Mouse (Mus musculus): Measurements from ENCODE around the gene Creb1. TPM values are rescaled to one million over a fixed set of nuclear protein-coding genes. Genes with fewer than 3 reads are reported as not detected.
"Not testable (repeated sequence)": the region's sequence is repeated elsewhere in the genome, so short reads cannot be mapped to it uniquely, and the experiment has no call there.

Gene Creb1
- polyA plus RNA-seq, 1 experiment from 2014 or later, result 18.7 TPM

GRCm38 (mm10) chr1:64546070-64546469, 13.6 kb downstream of the Creb1 start:
- Histone ChIP-seq H3K36me3 (peaks cover 10% of the 10 kb centered on the region; the same call in 1 of the 2 replicates), H3K27ac (replicated peaks) (no peak overlapping the region), H3K9ac (no peak overlapping the region), H3K4me1 (peaks cover 11% of the 10 kb centered on the region), H3K4me3 (no peak overlapping the region), H3K9me3 (no peaks in the 10 kb centered on the region), H3K4me2 (no peak overlapping the region), H3K27me3 (replicated peaks) (no peaks in the 10 kb centered on the region)
- WGBS, result 82% methylated on average over 3 of the region's 3 CpGs
- no peak for ATAC-seq (ENCODE audit: extremely low read depth, insufficient number of reproducible peaks, low FRiP score, low TSS enrichment)

- Histone ChIP-seq H3K36me3 (peaks cover 27% of the 10 kb centered on the region), H3K4me3 (no peak overlapping the region), H3K4me1 (peaks cover 11% of the 10 kb centered on the region), H3K9me3 (no peaks in the 10 kb centered on the region), H3K9ac (no peak overlapping the region), H3K27ac (replicated peaks) (no peak overlapping the region), H3K4me2 (no peak overlapping the region), H3K27me3 (replicated peaks) (no peaks in the 10 kb centered on the region)
- 80% methylated on average over 2 of the region's 2 CpGs for WGBS
- ATAC-seq (ENCODE audit: extremely low read depth, insufficient number of reproducible peaks, low FRiP score, low TSS enrichment), result no peak
These were observed 16.9 kb downstream of the Creb1 start for GRCm38 (mm10) chr1:64549380-64549779.

GRCm38 (mm10) chr1:64551908-64552307, 19.5 kb downstream of the Creb1 start:
- Histone ChIP-seq H3K4me2 (no peak overlapping the region), H3K4me1 (peaks cover 7% of the 10 kb centered on the region), H3K27me3 (replicated peaks) (no peaks in the 10 kb centered on the region), H3K27ac (replicated peaks) (no peak overlapping the region), H3K4me3 (no peak overlapping the region), H3K9ac (no peak overlapping the region), H3K9me3 (no peaks in the 10 kb centered on the region), H3K36me3 (peaks cover 46% of the 10 kb centered on the region)
- 31% methylated on average over 2 of the region's 2 CpGs for WGBS
- no peak for ATAC-seq (ENCODE audit: extremely low read depth, insufficient number of reproducible peaks, low FRiP score, low TSS enrichment)

GRCm38 (mm10) chr1:64560105-64560504, 27.7 kb downstream of the Creb1 start:
- no peak overlapping the region for H3K4me3 ChIP-seq
- H3K9me3 ChIP-seq, result no peaks in the 10 kb centered on the region
- no peaks in the 10 kb centered on the region for H3K4me1 ChIP-seq
- no peak for ATAC-seq (ENCODE audit: extremely low read depth, insufficient number of reproducible peaks, low FRiP score, low TSS enrichment)
- no peak overlapping the region for H3K4me2 ChIP-seq
- H3K9ac ChIP-seq, result no peak overlapping the region
- 76% methylated on average over 3 of the region's 3 CpGs for WGBS
- H3K36me3 ChIP-seq, result peaks cover 58% of the 10 kb centered on the region
- H3K27ac ChIP-seq (replicated peaks), result peak overlapping the region; percentile 48; the same call in 1 of the 2 replicates
- no peaks in the 10 kb centered on the region for H3K27me3 ChIP-seq (replicated peaks)

GRCm38 (mm10) chr1:64568206-64568605, 35.8 kb downstream of the Creb1 start:
- Histone ChIP-seq H3K27ac (replicated peaks) (no peak overlapping the region), H3K9ac (no peak overlapping the region), H3K27me3 (replicated peaks) (no peaks in the 10 kb centered on the region), H3K9me3 (no peaks in the 10 kb centered on the region), H3K4me3 (no peak overlapping the region), H3K4me1 (no peaks in the 10 kb centered on the region), H3K36me3 (peaks cover 69% of the 10 kb centered on the region), H3K4me2 (no peak overlapping the region)
- no peak for ATAC-seq (ENCODE audit: extremely low read depth, insufficient number of reproducible peaks, low FRiP score, low TSS enrichment)

GRCm38 (mm10) chr1:64576022-64576421, 43.6 kb downstream of the Creb1 start:
- 89% methylated on average over 7 of the region's 7 CpGs for WGBS
- no peak overlapping the region for H3K4me3 ChIP-seq

GRCm38 (mm10) chr1:64576732-64577131, 44.3 kb downstream of the Creb1 start:
- Histone ChIP-seq H3K4me3 (no peak overlapping the region), H3K27ac (replicated peaks) (no peak overlapping the region), H3K4me2 (no peak overlapping the region), H3K27me3 (replicated peaks) (no peaks in the 10 kb centered on the region), H3K4me1 (no peaks in the 10 kb centered on the region), H3K36me3 (peaks cover 77% of the 10 kb centered on the region), H3K9ac (no peak overlapping the region), H3K9me3 (no peaks in the 10 kb centered on the region)
- no peak for ATAC-seq (ENCODE audit: extremely low read depth, insufficient number of reproducible peaks, low FRiP score, low TSS enrichment)
- WGBS, result 80% methylated on average over 2 of the region's 2 CpGs

More at GRCm38 (mm10) chr1:64576022-64576421, 43.6 kb downstream of the Creb1 start:
- ATAC-seq (ENCODE audit: extremely low read depth, insufficient number of reproducible peaks, low FRiP score, low TSS enrichment), result no peak
- no peaks in the 10 kb centered on the region for H3K27me3 ChIP-seq (replicated peaks)
- H3K9me3 ChIP-seq, result no peaks in the 10 kb centered on the region
- H3K4me2 ChIP-seq, result no peak overlapping the region
- no peak overlapping the region for H3K27ac ChIP-seq (replicated peaks)
- H3K4me1 ChIP-seq, result no peaks in the 10 kb centered on the region
- no peak overlapping the region for H3K9ac ChIP-seq
- H3K36me3 ChIP-seq, result peaks cover 72% of the 10 kb centered on the region

- H3K9ac ChIP-seq; H3K9me3 ChIP-seq; H3K27me3 ChIP-seq (replicated peaks); H3K4me3 ChIP-seq; H3K4me2 ChIP-seq; H3K27ac ChIP-seq (replicated peaks); ATAC-seq (ENCODE audit: extremely low read depth, insufficient number of reproducible peaks, low FRiP score, low TSS enrichment); H3K4me1 ChIP-seq: not testable (repeated sequence)
- WGBS, result 64% methylated on average over 9 of the region's 9 CpGs
- peaks cover 79% of the 10 kb centered on the region for H3K36me3 ChIP-seq
These were observed 45.5 kb downstream of the Creb1 start for GRCm38 (mm10) chr1:64577911-64578310.

GRCm38 (mm10) chr1:64578801-64579200, 46.4 kb downstream of the Creb1 start:
- ATAC-seq (ENCODE audit: extremely low read depth, insufficient number of reproducible peaks, low FRiP score, low TSS enrichment), result no peak
- H3K9ac ChIP-seq, result no peak overlapping the region
- H3K36me3 ChIP-seq, result peaks cover 74% of the 10 kb centered on the region
- H3K4me1 ChIP-seq, result no peaks in the 10 kb centered on the region
- H3K9me3 ChIP-seq, result no peaks in the 10 kb centered on the region
- H3K4me3 ChIP-seq, result no peak overlapping the region
- H3K27ac ChIP-seq (replicated peaks), result no peak overlapping the region
- WGBS, result 86% methylated on average over 3 of the region's 3 CpGs
- H3K4me2 ChIP-seq, result no peak overlapping the region
- no peaks in the 10 kb centered on the region for H3K27me3 ChIP-seq (replicated peaks)

- Histone ChIP-seq H3K27me3 (replicated peaks) (no peaks in the 10 kb centered on the region), H3K9ac (no peak overlapping the region), H3K4me3 (no peak overlapping the region), H3K36me3 (peaks cover 45% of the 10 kb centered on the region), H3K4me1 (peaks cover 32% of the 10 kb centered on the region), H3K27ac (replicated peaks) (no peak overlapping the region), H3K4me2 (no peak overlapping the region), H3K9me3 (no peaks in the 10 kb centered on the region)
- no peak for ATAC-seq (ENCODE audit: extremely low read depth, insufficient number of reproducible peaks, low FRiP score, low TSS enrichment)
- 45% methylated on average over 5 of the region's 5 CpGs for WGBS
These were observed 66.5 kb downstream of the Creb1 start for GRCm38 (mm10) chr1:64598926-64599325.

- Histone ChIP-seq H3K9me3 (no peaks in the 10 kb centered on the region), H3K36me3 (peaks cover 52% of the 10 kb centered on the region), H3K27me3 (replicated peaks) (no peaks in the 10 kb centered on the region), H3K4me1 (peaks cover 26% of the 10 kb centered on the region), H3K4me3 (no peak overlapping the region), H3K4me2 (no peak overlapping the region), H3K27ac (replicated peaks) (no peak overlapping the region; the same call in 1 of the 2 replicates), H3K9ac (no peak overlapping the region)
- no peak for ATAC-seq (ENCODE audit: extremely low read depth, insufficient number of reproducible peaks, low FRiP score, low TSS enrichment)
- 83% methylated on average over 7 of the region's 7 CpGs for WGBS
These were observed 68.1 kb downstream of the Creb1 start for GRCm38 (mm10) chr1:64600413-64601077.

GRCm38 (mm10) chr1:64601242-64601842, 68.9 kb downstream of the Creb1 start:
- H3K9ac ChIP-seq, result no peak overlapping the region
- WGBS, result 73% methylated on average over 6 of the region's 6 CpGs
- no peaks in the 10 kb centered on the region for H3K27me3 ChIP-seq (replicated peaks)
- H3K27ac ChIP-seq (replicated peaks), result no peak overlapping the region
- H3K9me3 ChIP-seq, result no peaks in the 10 kb centered on the region
- no peak for ATAC-seq (ENCODE audit: extremely low read depth, insufficient number of reproducible peaks, low FRiP score, low TSS enrichment)
- H3K36me3 ChIP-seq, result peaks cover 54% of the 10 kb centered on the region
- H3K4me1 ChIP-seq, result peaks cover 18% of the 10 kb centered on the region
- H3K4me3 ChIP-seq, result no peak overlapping the region
- H3K4me2 ChIP-seq, result no peak overlapping the region
